Mouse (Mus musculus) frontal cortex, adult 2 months (tissue): ENCODE measurements at regions not wholly inside any gene's neighbourhood (a gene's known extent, or its start where the extent isn't known, plus 50 kb on each side); places are given as distances from the start of the nearest gene placed in this dataset.

ENCODE experiments used
- DNase-seq, 2 experiments: peaks; one replicate each; pipeline ENCODE4 v3.0.0; 2022; ENCODE audit warnings: low spot score in 1 of 2; ENCODE audit errors: extremely low spot score in 1 of 2

DNA sequence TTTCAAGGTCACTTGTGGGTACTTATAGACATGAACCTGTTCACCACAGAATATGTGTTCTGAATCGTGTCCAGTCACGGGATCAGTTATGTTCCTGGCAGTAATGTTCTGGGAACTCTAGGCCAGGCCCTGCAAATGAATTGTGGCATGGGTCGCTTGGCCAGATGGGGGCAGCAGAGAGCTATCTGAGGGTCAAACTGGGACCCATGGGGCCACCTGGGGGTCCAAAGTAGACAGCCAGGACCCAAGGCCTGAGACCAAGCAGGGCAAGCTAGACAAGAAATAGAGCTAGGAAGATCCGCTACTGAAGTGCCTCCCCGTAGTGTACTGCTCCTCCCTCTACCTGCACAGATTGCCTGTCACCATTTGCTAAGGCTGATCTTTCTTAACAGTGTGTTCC lies 623.4 kb downstream of the Insc start:
- DNase-seq = peak in 1 of 2 experiments; percentile 70

GRCm38 (mm10) chr7:115371143-115371542 lies 627.6 kb downstream of the Insc start:
- no peak for DNase-seq

GRCm38 (mm10) chr7:115372921-115373320 lies 629.4 kb downstream of the Insc start:
- DNase-seq = no peak

GRCm38 (mm10) chr7:115373781-115374533 lies 630.5 kb downstream of the Insc start:
- DNase-seq = no peak

DNA sequence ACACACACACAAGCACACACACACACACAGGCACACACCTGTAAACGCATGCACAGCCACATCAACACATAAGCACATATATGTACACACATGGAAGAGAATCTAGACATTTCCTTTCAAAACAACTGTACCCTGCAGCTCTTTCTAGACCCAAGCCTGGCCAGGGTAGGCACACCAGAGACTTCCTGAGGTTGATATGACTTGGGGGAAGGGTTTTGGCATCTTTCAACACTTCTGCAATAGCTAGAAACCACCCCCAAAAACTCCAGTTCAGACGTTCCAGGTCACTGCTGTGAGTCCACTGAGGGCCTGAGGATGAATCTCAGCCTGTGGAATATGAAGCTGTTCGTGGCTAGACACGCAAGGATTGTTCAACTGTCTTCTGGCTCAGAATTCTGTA lies 632.6 kb downstream of the Insc start:
- no peak for DNase-seq

DNA sequence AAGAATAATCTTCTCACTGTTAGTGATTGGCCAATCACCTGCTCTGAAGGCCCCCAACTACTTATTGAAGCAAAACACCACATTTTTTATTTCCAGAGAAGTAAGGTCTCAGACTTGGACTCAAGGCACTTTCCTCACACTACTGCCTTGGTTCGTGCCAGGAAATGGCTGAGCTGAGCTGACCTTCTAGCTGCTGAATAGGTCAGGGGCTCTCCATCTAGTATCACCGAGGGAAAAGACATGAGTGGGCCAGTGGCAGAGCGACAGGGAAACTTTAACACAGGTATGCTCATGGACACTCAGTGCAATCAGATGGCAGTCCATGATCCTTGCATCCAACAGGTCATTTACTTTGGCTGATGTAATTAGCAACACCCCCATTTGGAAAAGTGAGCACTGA lies 635.3 kb downstream of the Insc start:
- DNase-seq = no peak

DNA sequence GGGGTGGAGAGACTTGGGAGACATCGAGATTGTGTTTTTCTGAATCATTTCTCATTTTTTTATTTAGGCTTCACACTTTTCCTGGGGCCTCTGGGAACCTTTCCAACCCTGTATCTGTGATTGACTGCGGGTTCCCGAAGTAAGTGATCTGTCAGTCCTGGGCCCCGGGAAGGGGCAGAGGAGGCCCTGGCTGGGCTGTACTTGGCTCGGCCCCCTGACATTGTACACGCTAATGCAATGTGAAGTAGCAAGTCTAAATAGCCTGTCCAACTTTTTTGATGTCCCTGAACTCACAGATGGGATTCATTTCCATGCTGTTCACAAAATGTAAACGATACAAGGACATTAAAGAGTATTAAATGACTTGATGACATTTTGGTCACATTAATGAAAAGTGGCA lies 636.1 kb downstream of the Insc start:
- no peak for DNase-seq

GRCm38 (mm10) chr7:115380989-115381610 lies 637.6 kb downstream of the Insc start:
- no peak for DNase-seq

GRCm38 (mm10) chr7:115382876-115383275 lies 639.4 kb downstream of the Insc start:
- DNase-seq = peak in 1 of 2 experiments; percentile 27

DNA sequence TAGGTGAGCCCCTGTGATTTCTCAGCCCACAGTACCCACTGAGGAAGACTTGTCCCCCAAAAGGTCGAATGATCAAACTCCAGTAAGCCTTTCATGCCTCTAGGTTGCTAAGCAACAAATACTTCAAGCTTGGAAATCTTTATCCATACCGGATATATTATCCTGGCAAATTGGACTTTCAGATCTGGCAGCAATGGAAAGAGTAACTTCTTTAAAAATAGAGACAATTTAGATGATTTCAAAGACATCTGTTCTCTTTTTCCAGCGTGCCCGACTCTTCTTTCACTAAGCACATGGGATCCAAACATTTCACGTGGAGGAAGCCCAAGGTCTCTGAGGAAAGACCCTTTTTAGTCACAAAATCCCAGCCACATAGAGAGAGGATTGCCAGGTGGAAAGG lies 645.4 kb downstream of the Insc start:
- peak in 1 of 2 experiments; percentile 28 for DNase-seq

DNA sequence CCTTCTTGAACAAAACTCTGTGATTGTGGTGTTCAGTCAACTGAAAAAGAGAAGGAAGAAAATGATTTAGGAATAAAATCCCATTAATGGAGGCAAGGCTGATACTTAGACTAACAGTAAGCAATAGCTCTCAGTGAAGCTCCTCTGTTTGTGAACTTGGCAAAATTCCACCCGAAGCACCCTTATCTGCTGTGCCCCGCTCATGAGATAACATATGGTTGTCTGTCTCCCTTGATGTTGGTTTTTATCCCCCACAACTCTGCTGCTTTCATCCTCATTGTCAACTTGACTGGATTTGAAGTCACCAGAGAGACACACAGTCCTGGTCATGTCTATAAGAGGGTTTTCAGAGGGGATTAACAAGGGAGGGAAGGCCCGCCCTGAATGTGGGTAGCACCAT lies 646.1 kb downstream of the Sox6 start:
- no peak for DNase-seq

GRCm38 (mm10) chr7:115398202-115398601 lies 640.4 kb downstream of the Sox6 start:
- no peak for DNase-seq

DNA sequence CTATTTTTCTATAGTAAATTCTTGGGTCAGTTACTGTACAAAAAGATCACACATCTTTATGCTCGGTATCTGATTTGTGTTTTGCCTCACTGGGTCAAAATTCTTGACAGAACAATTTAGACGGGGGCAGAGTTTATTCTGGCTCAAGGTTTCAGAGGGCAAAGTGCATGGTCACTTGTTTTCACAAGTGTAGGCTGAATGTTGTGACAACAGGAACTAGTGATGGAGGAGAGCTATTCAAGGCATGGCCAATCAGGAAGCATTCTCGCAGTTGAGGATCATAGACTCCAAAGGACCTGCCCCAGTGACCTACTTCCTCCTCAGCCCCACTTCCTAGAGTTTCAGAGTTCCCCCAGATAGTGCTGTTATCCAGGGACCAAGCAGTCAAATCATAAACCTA lies 639.1 kb downstream of the Sox6 start:
- no peak for DNase-seq

DNA sequence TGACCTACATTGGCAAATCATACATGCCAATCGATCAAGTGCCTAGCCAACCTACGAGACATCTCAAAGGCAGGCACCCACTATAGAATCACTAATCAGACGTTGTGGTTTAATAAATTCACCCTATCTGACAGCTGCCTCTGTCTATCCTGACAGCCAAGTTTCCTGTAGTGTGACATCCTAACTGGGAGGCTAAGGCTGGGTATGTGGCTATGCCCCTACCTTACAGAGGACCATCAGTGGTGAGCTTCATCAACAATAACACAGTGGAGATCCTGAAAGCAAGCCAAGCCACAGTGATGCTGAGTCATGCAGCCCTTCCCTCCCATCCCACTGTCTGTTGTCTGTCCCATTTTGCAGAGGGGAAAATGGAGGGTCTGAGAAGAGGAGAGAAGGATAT lies 630.7 kb downstream of the Sox6 start:
- no peak for DNase-seq

- no peak for DNase-seq
Measured at GRCm38 (mm10) chr7:115408915-115409314, 629.7 kb downstream of the Sox6 start.

DNA sequence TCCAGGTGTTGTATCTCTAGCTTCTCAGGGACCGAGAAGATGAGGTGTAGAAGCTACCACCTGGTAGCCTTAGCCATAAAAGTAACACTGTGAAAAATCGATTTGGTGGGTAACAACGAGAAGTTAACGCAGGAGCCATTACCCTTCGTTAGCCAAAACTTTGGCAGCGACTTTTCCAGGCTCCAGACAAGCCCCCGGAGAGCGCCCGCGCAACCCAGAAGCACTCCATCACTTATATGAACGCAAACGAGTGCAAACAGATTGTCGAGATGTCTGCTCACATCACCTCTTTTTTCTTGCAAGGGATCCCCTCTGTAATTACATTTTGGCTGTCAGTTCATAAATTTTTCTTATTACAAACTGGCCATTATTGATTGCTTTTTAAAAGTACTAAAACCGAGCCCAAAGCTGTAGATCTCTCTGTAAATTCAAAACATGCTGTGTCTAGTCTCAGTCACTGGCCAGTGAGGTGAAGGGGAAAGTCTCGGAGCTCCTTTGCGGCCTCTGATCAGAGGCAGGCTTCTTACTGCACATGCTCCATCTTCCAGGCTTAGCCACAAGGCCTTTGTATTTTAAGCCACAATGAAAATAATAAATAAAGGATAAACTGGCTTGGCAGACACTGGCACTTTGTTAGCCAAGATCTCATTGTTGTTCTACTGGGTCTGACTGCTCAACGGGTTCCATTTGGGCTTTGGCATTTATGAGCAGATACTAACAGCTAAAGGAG lies 627.9 kb downstream of the Sox6 start:
- DNase-seq = no peak

DNA sequence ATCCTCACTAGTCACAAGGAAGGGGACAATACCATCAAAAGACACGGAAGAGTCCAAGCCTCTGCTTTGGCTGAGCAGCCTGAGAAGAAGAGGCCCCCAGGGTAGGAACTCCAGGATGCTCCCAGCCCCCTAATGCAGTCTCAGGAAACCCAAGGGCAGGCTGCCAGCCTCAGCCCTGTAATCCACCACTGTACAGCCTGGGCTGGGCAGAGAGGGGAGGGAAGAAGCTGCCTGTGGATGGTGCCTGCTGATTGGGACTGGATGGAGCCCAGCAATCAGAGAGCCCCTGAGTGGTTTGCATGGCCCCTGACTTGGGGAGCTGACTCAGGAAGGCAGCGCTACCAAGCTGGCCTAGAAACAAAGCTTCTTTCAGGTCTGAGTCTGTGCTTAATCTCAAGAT lies 627.1 kb downstream of the Sox6 start:
- DNase-seq = no peak

- DNase-seq = no peak
Measured at GRCm38 (mm10) chr7:115415147-115415561, 623.4 kb downstream of the Sox6 start.
